In the genomic region with DNA sequence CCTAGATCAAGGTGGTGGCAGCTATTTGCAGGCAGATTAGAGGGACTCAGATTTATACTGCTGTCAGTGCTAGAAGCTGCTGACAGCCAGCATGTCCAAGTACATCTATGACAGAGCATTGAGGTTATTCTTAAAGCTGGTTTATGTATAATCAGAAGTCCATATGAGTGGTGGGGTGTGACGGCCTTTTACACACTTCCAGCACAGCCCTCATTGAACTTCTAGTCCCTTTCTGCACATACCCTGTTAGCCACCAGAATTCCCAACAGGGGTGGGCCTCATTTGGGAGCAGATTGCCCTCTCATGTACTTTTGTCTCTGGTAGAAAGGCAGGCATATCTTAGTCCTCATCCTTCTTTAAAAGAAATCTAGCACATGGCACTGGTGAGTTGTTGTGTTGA, we compare ENCODE assay signal across 19 mouse cellular contexts.
"Had no signal": no experiment of that assay in that cellular context is flagged by ENCODE, and none has a peak within 500 bp of the region (broad histone marks: within the 10 kb centered on the region; RNA-seq: fewer than 3 reads in every experiment).

No protein-coding gene starts in this region.

- DNase-seq: liver, postnatal 0 days; lung, adult 2 months; lung, postnatal 14 days; lung, postnatal 36 days; midbrain, embryonic 14.5 days; right cerebral cortex, postnatal 14 days; thymus, adult 2 months; thymus, postnatal 25 days; thymus, postnatal 4 days had no signal

- H3K27me3 ChIP-seq: liver, embryonic 15.5 days; lung, embryonic 15.5 days; megakaryocyte, embryonic 14.5 days; midbrain, embryonic 12.5 days; neural tube, embryonic 13.5 days; stomach, embryonic 15.5 days had no signal

- H3K4me2 ChIP-seq: liver, embryonic 15.5 days; lung, embryonic 15.5 days; midbrain, embryonic 12.5 days; neural tube, embryonic 13.5 days; stomach, embryonic 15.5 days had no signal

- H3K4me1 ChIP-seq: liver, embryonic 15.5 days; lung, embryonic 15.5 days; midbrain, embryonic 12.5 days; neural tube, embryonic 13.5 days; stomach, embryonic 15.5 days had no signal

- H3K36me3 ChIP-seq: liver, embryonic 15.5 days; lung, embryonic 15.5 days; midbrain, embryonic 12.5 days; neural tube, embryonic 13.5 days; stomach, embryonic 15.5 days had no signal

- H3K4me3 ChIP-seq: liver, embryonic 15.5 days; lung, embryonic 15.5 days; megakaryocyte, embryonic 14.5 days; midbrain, embryonic 12.5 days; neural tube, embryonic 13.5 days; stomach, embryonic 15.5 days had no signal

- ATAC-seq: liver, postnatal 0 days; lung, postnatal 0 days; midbrain, embryonic 16.5 days had no signal

- H3K9me3 ChIP-seq: liver, embryonic 15.5 days; lung, embryonic 15.5 days; megakaryocyte, embryonic 14.5 days; midbrain, embryonic 12.5 days; neural tube, embryonic 13.5 days; stomach, embryonic 15.5 days had no signal

- H3K9ac ChIP-seq: liver, embryonic 15.5 days; liver, postnatal 0 days; lung, embryonic 15.5 days; midbrain, embryonic 12.5 days; neural tube, embryonic 13.5 days; stomach, embryonic 15.5 days had no signal

- H3K27ac ChIP-seq: liver, embryonic 15.5 days; lung, embryonic 15.5 days; macrophage; midbrain, embryonic 12.5 days; neural tube, embryonic 13.5 days; stomach, embryonic 15.5 days; stomach, postnatal 0 days had no signal
